Mouse (Mus musculus): ENCODE data around the gene Mgll. TPM values are rescaled to one million over a fixed set of nuclear protein-coding genes. Genes with fewer than 3 reads are reported as not detected.

Gene Mgll
- total RNA-seq, 2 experiments from 2014 or later = 64.9 to 70.5 TPM

GRCm38 (mm10) chr6:88816913-88817312 is 92.7 kb downstream of the Mgll start:
- no peak for DNase-seq
- intact Hi-C loops (cut with DNase I; ENCODE audit: low total_unique reads) = no loop called here

DNA sequence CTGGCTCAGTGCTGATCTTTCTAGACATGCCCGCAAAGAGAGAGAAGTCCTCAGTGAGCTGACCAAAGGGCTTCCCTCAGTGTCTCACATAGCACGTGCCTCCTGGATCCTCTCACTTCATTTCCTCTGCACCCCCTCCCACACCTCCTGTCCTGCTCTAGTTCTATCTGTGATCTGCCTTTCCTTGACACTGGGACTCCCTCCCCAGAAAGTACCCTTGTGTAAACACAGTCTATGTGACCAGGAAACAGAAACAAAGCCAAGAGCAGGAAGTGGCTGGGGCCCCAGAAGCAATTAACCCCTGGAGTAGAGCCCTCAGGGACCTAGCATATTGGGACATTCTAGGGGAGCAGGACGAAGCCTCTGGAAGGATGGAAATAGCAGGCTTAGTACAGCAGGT is 96.6 kb downstream of the Mgll start:
- intact Hi-C loops (cut with DNase I; ENCODE audit: low total_unique reads) = no loop called here

DNA sequence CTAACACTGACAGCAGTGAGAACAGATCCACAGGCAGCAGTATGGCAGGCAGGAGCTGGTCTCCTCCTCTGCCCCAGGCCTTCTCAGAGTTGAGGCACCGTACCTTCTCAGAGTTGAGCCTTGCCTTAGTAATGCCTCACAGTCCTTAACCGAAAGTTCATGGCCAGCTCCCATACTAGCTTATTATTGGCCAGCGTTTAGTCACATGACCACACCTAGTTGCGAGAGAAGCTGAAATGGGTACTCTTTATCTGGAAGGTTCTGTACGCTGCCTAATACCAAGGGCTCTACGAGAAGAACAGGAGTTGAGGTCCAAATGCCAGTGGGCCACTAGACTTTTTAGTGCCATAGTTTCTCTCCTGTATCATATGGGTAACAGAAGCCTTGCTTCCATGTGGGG is 97.1 kb downstream of the Mgll start:
- intact Hi-C loops (cut with DNase I; ENCODE audit: low total_unique reads) = no loop called here
- no peak for DNase-seq

More for the DNA sequence above, 96.6 kb downstream of the Mgll start:
- no peak for DNase-seq

GRCm38 (mm10) chr6:88821901-88822300 is 97.7 kb downstream of the Mgll start:
- peak; percentile 85 for DNase-seq
- intact Hi-C loops (cut with DNase I; ENCODE audit: low total_unique reads) = no loop called here

DNA sequence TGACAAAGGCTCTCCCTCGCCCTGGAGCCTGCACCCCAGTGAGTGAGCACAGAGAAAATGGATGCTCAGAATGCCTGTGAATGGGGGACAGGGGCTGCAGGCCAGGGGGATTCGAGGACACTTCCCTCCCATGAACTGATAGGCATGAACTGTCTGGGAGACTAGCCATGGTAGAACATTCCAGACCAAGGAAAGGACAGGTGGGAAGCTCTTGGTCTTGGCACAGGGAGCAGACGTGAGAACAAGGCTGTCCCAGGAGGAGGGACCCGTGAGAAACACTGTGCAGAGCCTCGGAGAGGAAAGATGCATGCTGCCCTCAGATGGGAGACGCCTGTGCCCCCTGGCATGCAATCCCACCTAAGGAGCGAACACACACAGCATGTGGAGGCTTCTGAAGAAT is 100.0 kb downstream of the Mgll start:
- DNase-seq = no peak
- intact Hi-C loops (cut with DNase I; ENCODE audit: low total_unique reads) = no loop called here

DNA sequence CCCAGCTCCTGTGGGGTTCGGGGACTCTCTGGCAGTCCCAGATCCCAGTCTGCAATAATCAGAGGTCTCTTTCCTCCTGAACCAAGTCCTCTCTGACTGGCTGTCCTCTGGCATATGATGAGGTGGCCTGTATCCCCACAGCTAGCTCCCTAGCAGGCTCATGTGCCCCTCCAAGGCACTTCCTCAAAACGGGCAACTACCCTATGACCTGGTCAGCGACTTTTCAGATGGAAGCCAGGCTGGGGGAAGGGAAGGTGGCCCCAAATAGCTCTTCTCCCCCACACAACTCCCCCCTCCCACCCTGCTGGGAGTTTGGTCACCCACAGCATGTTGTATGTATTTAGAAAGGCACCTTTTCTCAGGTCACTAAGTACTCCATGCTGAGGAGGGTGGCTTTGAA is 101.9 kb downstream of the Mgll start:
- intact Hi-C loops (cut with DNase I; ENCODE audit: low total_unique reads) = loop anchor here (1.0 kb wide), 1 partner anchor 236 kb away; no protein-coding TSS in a partner anchor
- no peak for DNase-seq

DNA sequence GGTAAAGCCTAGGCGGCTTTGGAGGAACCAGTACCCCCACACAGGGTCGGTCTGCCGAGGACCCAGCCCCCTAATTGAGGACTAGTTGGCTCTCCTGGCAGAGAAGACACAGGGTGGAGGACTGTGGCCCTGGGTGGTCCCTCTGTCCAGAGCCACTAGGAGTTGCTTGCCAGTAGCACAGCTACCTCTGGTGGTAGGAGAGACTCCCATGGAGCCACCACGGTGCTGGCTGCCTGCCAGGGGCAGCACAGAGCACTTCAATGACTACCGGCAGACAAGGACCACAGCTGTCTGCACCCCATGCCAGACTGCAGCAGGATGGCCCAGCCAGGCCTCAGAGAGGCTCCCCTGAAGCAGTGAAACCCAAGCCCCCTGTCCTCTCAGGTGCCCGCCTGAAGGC is 102.3 kb downstream of the Mgll start:
- peak; percentile 80 for DNase-seq

GRCm38 (mm10) chr6:88826965-88827364 is 102.8 kb downstream of the Mgll start:
- intact Hi-C loops (cut with DNase I; ENCODE audit: low total_unique reads) = loop anchor here (1.0 kb wide), 1 partner anchor 237 kb away; no protein-coding TSS in a partner anchor
- no peak for DNase-seq

More for the DNA sequence above, 102.3 kb downstream of the Mgll start:
- intact Hi-C loops (cut with DNase I; ENCODE audit: low total_unique reads) = loop anchor here (1.0 kb wide), 1 partner anchor 236 kb away; no protein-coding TSS in a partner anchor

DNA sequence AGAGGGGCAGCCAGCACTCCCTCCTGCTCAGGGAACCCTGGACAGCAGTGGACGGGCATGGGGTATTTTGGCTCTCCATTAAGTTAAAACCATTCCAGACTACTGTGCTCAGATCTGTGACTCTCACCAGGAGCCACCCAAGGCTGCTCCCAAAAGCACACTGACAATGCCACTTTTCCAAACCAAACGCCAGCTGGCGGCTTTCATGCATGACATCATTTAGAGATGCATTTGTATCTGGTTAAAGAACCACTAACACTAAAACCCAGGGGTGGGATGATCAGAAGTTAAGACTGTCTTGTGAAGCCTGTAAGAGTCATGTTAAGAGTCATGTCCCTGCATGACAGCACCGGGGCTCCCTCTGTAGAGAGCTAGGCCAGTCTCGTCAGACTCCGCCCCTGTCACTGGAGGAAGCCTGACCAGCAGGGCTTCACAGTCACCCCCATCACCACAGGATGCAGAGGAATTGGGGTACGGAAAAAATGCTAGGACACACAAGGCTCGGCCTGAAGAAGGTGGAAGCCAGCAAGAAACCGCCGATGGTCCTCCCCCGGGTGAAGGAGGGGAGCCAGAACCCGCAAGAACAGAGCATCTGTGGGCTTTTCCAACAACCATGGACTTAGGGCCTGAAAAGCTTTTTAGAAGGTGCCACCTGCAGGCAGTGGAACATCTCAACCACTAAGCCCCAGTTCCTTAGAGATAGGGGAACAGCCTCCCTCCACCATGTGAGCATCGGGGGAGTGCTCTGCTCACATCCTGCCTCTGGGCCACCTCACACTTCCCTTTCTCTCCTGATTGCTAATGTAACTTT is 103.4 kb downstream of the Mgll start:
- DNase-seq = no peak
- intact Hi-C loops (cut with DNase I; ENCODE audit: low total_unique reads) = no loop called here

- intact Hi-C loops (cut with DNase I; ENCODE audit: low total_unique reads) = no loop called here
These were observed 104.2 kb downstream of the Mgll start for GRCm38 (mm10) chr6:88828206-88829009.

DNA sequence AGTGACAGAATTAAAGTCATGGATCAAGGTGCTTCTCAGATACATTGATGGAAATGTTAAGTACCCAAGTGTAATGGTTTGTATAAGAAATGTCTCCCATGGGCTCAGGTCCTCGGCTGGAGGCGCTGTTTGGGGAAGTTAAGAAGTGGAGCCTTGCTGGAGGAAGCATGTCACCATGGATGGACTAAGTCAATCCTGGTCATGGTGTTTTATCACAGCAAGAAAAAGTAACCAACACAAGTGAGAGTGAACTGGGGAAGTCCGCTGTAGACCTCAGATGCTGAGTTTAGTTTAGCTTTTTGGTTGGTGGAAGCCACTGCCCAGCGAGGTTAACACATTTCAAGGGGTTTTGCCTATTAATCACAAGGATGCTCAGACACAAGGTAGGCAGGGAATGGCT is 105.4 kb downstream of the Mgll start:
- intact Hi-C loops (cut with DNase I; ENCODE audit: low total_unique reads) = no loop called here

More at GRCm38 (mm10) chr6:88828206-88829009, 104.2 kb downstream of the Mgll start:
- DNase-seq = no peak

GRCm38 (mm10) chr6:88830112-88830702 is 106.0 kb downstream of the Mgll start:
- DNase-seq = no peak
- intact Hi-C loops (cut with DNase I; ENCODE audit: low total_unique reads) = loop anchor here (5.0 kb wide), 1 partner anchor 283 kb away; no protein-coding TSS in a partner anchor

More for the DNA sequence above, 105.4 kb downstream of the Mgll start:
- DNase-seq = no peak

DNA sequence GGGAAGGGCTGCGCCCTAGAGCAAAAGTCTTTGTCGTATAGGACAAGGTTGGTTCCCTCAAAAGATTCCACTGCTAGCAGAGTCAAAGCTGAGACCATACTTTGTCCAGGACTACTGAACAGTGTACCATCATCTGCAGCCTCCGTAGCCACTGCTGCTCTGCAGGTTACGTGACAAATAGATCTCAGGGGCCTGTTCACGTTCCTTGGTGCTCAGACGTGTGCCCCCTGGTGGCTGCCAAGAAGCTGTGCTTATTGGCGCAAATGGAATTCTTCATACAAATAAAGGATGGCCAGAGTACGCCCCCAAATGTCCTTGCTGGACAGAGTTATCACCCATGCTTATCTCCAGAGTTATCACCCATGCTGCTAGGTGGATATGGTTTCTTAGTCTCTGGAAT is 107.2 kb downstream of the Mgll start:
- peak; percentile 71 for DNase-seq
- intact Hi-C loops (cut with DNase I; ENCODE audit: low total_unique reads) = loop anchor here (5.0 kb wide), 1 partner anchor 284 kb away; no protein-coding TSS in a partner anchor

- intact Hi-C loops (cut with DNase I; ENCODE audit: low total_unique reads) = loop anchor here (5.0 kb wide), 1 partner anchor 285 kb away; no protein-coding TSS in a partner anchor
- no peak for DNase-seq
These were observed 108.5 kb downstream of the Mgll start for GRCm38 (mm10) chr6:88832663-88833062.

DNA sequence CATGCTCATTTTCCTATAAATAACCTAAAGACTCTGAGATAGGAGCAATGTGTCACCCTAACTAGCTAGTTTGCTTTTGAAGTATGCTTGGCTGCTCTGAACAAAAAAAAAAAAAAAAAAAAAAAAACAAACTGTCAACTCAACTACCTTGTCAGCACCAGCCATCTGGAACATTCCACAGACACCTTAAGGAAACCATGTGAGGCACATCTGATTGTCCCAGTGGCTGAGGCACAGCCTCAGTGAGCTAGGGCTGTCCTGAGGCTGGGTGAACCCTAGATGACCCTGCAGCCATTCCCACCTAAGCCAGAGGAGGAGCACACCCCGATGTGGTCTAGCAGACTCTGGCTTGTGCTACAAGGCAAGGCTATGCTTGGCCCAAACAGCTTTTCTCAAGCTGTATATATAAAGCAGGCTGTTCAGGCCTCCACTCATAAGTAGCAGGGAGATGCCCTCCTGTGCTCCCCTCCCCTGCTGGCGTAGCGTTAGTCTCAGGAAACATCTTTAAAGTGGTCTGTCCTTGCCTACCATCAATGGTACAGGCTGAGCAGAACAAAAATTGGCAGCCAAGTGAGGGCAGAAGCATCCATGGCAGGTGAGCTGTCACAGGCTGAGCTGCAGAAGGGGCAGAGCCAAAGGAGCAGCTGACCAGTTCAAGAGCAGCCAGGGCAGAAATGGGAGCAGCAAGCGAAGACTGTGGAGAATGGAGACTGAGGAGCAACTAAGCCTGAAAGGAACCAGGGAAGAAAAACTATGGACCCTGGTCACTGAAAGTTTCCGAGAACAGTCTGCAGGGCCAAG is 109.3 kb downstream of the Mgll start:
- intact Hi-C loops (cut with DNase I; ENCODE audit: low total_unique reads) = loop anchor here (5.0 kb wide), 1 partner anchor 286 kb away; no protein-coding TSS in a partner anchor
- DNase-seq = no peak

GRCm38 (mm10) chr6:88835047-88835446 is 110.8 kb downstream of the Mgll start:
- intact Hi-C loops (cut with DNase I; ENCODE audit: low total_unique reads) = no loop called here
- no peak for DNase-seq

DNA sequence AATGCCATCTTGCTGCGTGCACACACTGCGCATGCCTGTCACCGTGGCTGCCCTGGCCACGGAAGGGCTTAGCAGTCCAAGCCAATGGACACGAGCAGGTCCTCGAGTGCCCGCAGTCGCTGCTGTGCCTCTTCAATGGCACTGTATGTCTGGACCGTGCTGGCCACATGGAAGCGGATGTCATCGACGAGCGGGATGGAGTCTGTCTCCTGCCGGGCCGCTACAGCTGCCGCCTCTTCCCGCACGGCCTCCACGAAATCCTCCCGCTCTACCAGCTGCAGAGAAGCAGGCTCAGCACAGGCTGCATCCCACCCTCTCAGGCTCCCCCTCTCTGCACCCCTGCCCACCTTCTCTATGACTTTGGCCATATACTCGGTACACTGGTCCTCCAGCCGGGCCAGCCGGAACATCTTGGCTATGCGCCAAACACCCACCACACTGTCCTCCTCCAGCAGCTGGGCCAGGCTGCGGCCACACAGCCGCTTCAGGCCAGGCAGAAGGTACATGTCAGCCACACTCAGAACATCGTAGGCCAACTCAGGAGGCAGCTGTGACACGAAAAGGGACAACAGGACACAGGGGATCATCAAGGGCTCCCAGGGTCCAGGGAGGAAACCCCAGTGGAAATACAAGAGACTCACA is 112.1 kb downstream of the Mgll start:
- intact Hi-C loops (cut with DNase I; ENCODE audit: low total_unique reads) = no loop called here
- DNase-seq = no peak

GRCm38 (mm10) chr6:88837999-88838398 is 113.8 kb downstream of the Mgll start:
- DNase-seq = no peak

GRCm38 (mm10) chr6:88838613-88839012 is 114.4 kb downstream of the Mgll start:
- intact Hi-C loops (cut with DNase I; ENCODE audit: low total_unique reads) = no loop called here
- no peak for DNase-seq

More at GRCm38 (mm10) chr6:88837999-88838398, 113.8 kb downstream of the Mgll start:
- intact Hi-C loops (cut with DNase I; ENCODE audit: low total_unique reads) = no loop called here

Data from gastrocnemius, postnatal 14 days (tissue).